Mouse (Mus musculus): ENCODE data around the gene Haao.

Haao gene

GRCm38 (mm10) chr17:83854284-83854918, 6.6 kb upstream of the Haao start:
- DNase-seq (ENCODE audit: low read depth, low spot score) = peak; percentile 67
- H3K27me3 ChIP-seq (ENCODE audit: control insufficient read depth, insufficient read depth, low read length, poor library complexity, severe bottlenecking) = no peaks in the 10 kb centered on the region; the same call in 1 of the 2 replicates
- H3K36me3 ChIP-seq (ENCODE audit: control insufficient read depth, insufficient read depth, low read length, poor library complexity, severe bottlenecking) = no peaks in the 10 kb centered on the region

GRCm38 (mm10) chr17:83853831-83854230, 6.1 kb upstream of the Haao start:
- H3K27me3 ChIP-seq (ENCODE audit: control insufficient read depth, insufficient read depth, low read length, poor library complexity, severe bottlenecking) = no peaks in the 10 kb centered on the region; the same call in 1 of the 2 replicates
- peak; percentile 44 for DNase-seq (ENCODE audit: low read depth, low spot score)
- H3K36me3 ChIP-seq (ENCODE audit: control insufficient read depth, insufficient read depth, low read length, poor library complexity, severe bottlenecking) = no peaks in the 10 kb centered on the region

DNA sequence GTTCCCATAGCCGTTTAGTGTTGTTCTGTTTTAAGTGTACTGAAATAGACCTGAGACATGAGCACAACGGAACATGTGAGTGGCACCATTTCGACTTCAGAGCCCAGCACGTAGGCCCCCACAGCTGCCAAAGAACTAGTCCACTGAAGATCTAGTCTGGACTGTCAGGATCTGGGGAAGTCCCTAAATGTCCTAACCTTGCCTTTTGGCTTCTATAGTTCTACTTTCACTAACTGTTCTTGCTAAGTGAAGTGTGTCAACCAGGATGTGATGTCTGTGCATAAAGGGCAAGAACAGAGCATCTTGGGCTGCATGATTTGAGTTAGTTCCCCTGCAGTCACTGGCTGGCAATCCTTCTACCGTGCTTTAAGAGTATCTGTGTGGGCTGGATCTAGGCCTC, 3.1 kb upstream of the Haao start:
- no peaks in the 10 kb centered on the region for H3K36me3 ChIP-seq (ENCODE audit: control insufficient read depth, insufficient read depth, low read length, poor library complexity, severe bottlenecking)
- peak; percentile 89 for DNase-seq (ENCODE audit: low read depth, low spot score)

GRCm38 (mm10) chr17:83850458-83850857, 2.7 kb upstream of the Haao start:
- Histone ChIP-seq H3K36me3 (ENCODE audit: control insufficient read depth, insufficient read depth, low read length, poor library complexity, severe bottlenecking) (no peaks in the 10 kb centered on the region; the same call in 1 of the 2 replicates), H3K27me3 (ENCODE audit: control insufficient read depth, insufficient read depth, low read length, poor library complexity, severe bottlenecking) (no peaks in the 10 kb centered on the region)
- peak; percentile 90 for DNase-seq (ENCODE audit: low read depth, low spot score)

More for the DNA sequence above, 3.1 kb upstream of the Haao start:
- no peaks in the 10 kb centered on the region for H3K27me3 ChIP-seq (ENCODE audit: control insufficient read depth, insufficient read depth, low read length, poor library complexity, severe bottlenecking)

GRCm38 (mm10) chr17:83849717-83850116, 2.0 kb upstream of the Haao start:
- Histone ChIP-seq H3K27me3 (ENCODE audit: control insufficient read depth, insufficient read depth, low read length, poor library complexity, severe bottlenecking) (no peaks in the 10 kb centered on the region), H3K36me3 (ENCODE audit: control insufficient read depth, insufficient read depth, low read length, poor library complexity, severe bottlenecking) (no peaks in the 10 kb centered on the region; the same call in 1 of the 2 replicates)
- no peak for DNase-seq (ENCODE audit: low read depth, low spot score)

DNA sequence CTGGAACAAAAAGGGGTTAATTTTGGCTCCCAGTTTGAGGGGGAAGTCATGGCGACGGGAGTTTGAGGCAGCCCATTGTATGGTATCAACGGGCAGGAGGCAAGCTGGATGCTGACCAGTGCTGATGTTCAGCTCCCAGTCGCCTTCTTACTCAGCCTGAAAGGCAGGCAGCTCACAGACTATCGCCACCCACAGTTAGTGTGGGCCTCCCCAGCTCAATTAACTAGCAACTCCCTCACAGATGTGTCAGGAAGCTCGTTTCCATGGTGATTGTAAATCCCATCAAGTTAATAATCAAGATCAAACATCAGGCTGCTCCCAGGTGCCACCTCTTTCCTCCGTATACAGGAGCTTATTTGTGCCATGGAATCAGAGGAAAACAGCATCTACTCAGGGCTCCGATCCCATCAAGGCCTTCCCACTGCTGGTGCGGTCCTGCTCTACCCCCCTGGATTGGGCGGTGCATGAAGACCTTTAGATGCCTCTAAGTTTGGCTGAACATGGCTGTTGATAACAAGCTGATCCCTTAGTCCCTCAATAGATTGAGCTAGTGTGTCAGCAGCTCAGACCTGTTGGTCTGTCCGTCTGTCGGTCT, 1.4 kb upstream of the Haao start:
- no peaks in the 10 kb centered on the region for H3K27me3 ChIP-seq (ENCODE audit: control insufficient read depth, insufficient read depth, low read length, poor library complexity, severe bottlenecking)
- DNase-seq (ENCODE audit: low read depth, low spot score) = no peak
- H3K36me3 ChIP-seq (ENCODE audit: control insufficient read depth, insufficient read depth, low read length, poor library complexity, severe bottlenecking) = no peaks in the 10 kb centered on the region; the same call in 1 of the 2 replicates

DNA sequence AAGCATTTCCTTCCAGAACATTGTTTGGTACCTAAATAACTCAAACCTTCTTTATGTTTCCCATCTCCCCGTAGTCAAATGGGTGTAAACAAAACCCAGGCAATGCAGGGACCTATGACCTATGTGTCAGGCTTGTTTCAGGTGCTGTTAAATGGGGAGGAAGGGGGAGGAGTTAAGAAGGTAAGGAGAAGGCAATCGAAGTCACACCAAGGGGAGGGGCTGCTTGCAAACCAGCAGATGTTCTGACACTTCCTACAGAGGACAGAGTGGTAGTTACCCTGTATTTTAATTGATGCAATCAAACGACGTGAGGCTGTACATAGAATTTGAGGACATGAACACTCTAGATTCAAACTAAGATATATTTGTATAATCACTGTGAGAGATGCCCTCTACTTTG, 719 bp upstream of the Haao start:
- H3K27me3 ChIP-seq (ENCODE audit: control insufficient read depth, insufficient read depth, low read length, poor library complexity, severe bottlenecking) = no peaks in the 10 kb centered on the region
- peak; percentile 79 for DNase-seq (ENCODE audit: low read depth, low spot score)

GRCm38 (mm10) chr17:83847100-83847499, 663 bp downstream of the Haao start:
- peak; percentile 43 for DNase-seq (ENCODE audit: low read depth, low spot score)
- Histone ChIP-seq H3K36me3 (ENCODE audit: control insufficient read depth, insufficient read depth, low read length, poor library complexity, severe bottlenecking) (peaks cover 4% of the 10 kb centered on the region; the same call in 1 of the 2 replicates), H3K27me3 (ENCODE audit: control insufficient read depth, insufficient read depth, low read length, poor library complexity, severe bottlenecking) (no peaks in the 10 kb centered on the region)

More for the DNA sequence above, 719 bp upstream of the Haao start:
- peaks cover 4% of the 10 kb centered on the region; the same call in 1 of the 2 replicates for H3K36me3 ChIP-seq (ENCODE audit: control insufficient read depth, insufficient read depth, low read length, poor library complexity, severe bottlenecking)

GRCm38 (mm10) chr17:83846301-83847021, 1.3 kb downstream of the Haao start:
- H3K27me3 ChIP-seq (ENCODE audit: control insufficient read depth, insufficient read depth, low read length, poor library complexity, severe bottlenecking) = no peaks in the 10 kb centered on the region
- DNase-seq (ENCODE audit: low read depth, low spot score) = peak; percentile 95
- peaks cover 4% of the 10 kb centered on the region; the same call in 1 of the 2 replicates for H3K36me3 ChIP-seq (ENCODE audit: control insufficient read depth, insufficient read depth, low read length, poor library complexity, severe bottlenecking)

- DNase-seq (ENCODE audit: low read depth, low spot score) = no peak
- Histone ChIP-seq H3K27me3 (ENCODE audit: control insufficient read depth, insufficient read depth, low read length, poor library complexity, severe bottlenecking) (no peaks in the 10 kb centered on the region), H3K36me3 (ENCODE audit: control insufficient read depth, insufficient read depth, low read length, poor library complexity, severe bottlenecking) (peaks cover 4% of the 10 kb centered on the region; the same call in 1 of the 2 replicates)
Observed at GRCm38 (mm10) chr17:83845538-83845937, 2.2 kb downstream of the Haao start.

- Histone ChIP-seq H3K36me3 (ENCODE audit: control insufficient read depth, insufficient read depth, low read length, poor library complexity, severe bottlenecking) (peaks cover 4% of the 10 kb centered on the region; the same call in 1 of the 2 replicates), H3K27me3 (ENCODE audit: control insufficient read depth, insufficient read depth, low read length, poor library complexity, severe bottlenecking) (no peaks in the 10 kb centered on the region)
- DNase-seq (ENCODE audit: low read depth, low spot score) = no peak
Observed at GRCm38 (mm10) chr17:83843780-83844179, 4.0 kb downstream of the Haao start.

- H3K27me3 ChIP-seq (ENCODE audit: control insufficient read depth, insufficient read depth, low read length, poor library complexity, severe bottlenecking) = no peaks in the 10 kb centered on the region
- no peak for DNase-seq (ENCODE audit: low read depth, low spot score)
- peaks cover 6% of the 10 kb centered on the region; the same call in 1 of the 2 replicates for H3K36me3 ChIP-seq (ENCODE audit: control insufficient read depth, insufficient read depth, low read length, poor library complexity, severe bottlenecking)
Observed at GRCm38 (mm10) chr17:83841011-83841410, 6.8 kb downstream of the Haao start.

- Histone ChIP-seq H3K27me3 (ENCODE audit: control insufficient read depth, insufficient read depth, low read length, poor library complexity, severe bottlenecking) (no peaks in the 10 kb centered on the region), H3K36me3 (ENCODE audit: control insufficient read depth, insufficient read depth, low read length, poor library complexity, severe bottlenecking) (peaks cover 6% of the 10 kb centered on the region; the same call in 1 of the 2 replicates)
- DNase-seq (ENCODE audit: low read depth, low spot score) = no peak
Observed at GRCm38 (mm10) chr17:83839132-83839531, 8.6 kb downstream of the Haao start.

GRCm38 (mm10) chr17:83837659-83838190, 10.0 kb downstream of the Haao start:
- Histone ChIP-seq H3K27me3 (ENCODE audit: control insufficient read depth, insufficient read depth, low read length, poor library complexity, severe bottlenecking) (no peaks in the 10 kb centered on the region), H3K36me3 (ENCODE audit: control insufficient read depth, insufficient read depth, low read length, poor library complexity, severe bottlenecking) (peaks cover 2% of the 10 kb centered on the region; the same call in 1 of the 2 replicates)
- DNase-seq (ENCODE audit: low read depth, low spot score) = no peak
